Mouse (Mus musculus) liver, postnatal 0 days (tissue): ENCODE measurements around the gene Dclk1. TPM values are rescaled to one million over a fixed set of nuclear protein-coding genes. Genes with fewer than 3 reads are reported as not detected.

Source experiments
- ATAC-seq: fragments of 200-750 bp; cut with Nextera tagmentation; 2 replicates; pipeline ENCODE4 v1.8.0; 2017; ENCODE audit warnings: mild to moderate bottlenecking, moderate library complexity
- DNase-seq: peaks from one replicate; pipeline ENCODE4 v3.0.0-alpha.2; 2016
- H3K27ac ChIP-seq: fragments of 300-500 bp; sonication (generic); 2 replicates; pipeline ENCODE4 v1.5.1; 2014; ENCODE audit warnings: antibody characterized with exemption, moderate library complexity, mild to moderate bottlenecking, low read depth
- H3K27me3 ChIP-seq: fragments of 300-500 bp; sonication (generic); 2 replicates; pipeline ENCODE4 v1.6.1; 2014; ENCODE audit warnings: low read length, control low read depth, mixed read lengths; ENCODE audit not compliant: insufficient read depth
- H3K36me3 ChIP-seq: fragments of 300-500 bp; sonication (generic); replicated peaks from 2 replicates; pipeline ENCODE4 v1.6.1; 2014; ENCODE audit warnings: mild to moderate bottlenecking, control low read depth, low read length, moderate library complexity, mixed read lengths; ENCODE audit not compliant: insufficient read depth
- H3K4me1 ChIP-seq: fragments of 300-500 bp; sonication (generic); 2 replicates; pipeline ENCODE4 v1.6.1; 2014; ENCODE audit warnings: antibody characterized with exemption, mild to moderate bottlenecking, control low read depth; ENCODE audit not compliant: insufficient read depth
- H3K4me2 ChIP-seq: fragments of 300-500 bp; sonication (generic); 2 replicates; pipeline ENCODE4 v1.6.1; 2014; ENCODE audit warnings: low read depth, mild to moderate bottlenecking, low read length, moderate library complexity, mixed read lengths
- H3K4me3 ChIP-seq: fragments of 300-500 bp; sonication (generic); 2 replicates; pipeline ENCODE4 v1.5.1; 2014; ENCODE audit warnings: low read depth, low read length
- H3K9ac ChIP-seq: fragments of 300-500 bp; sonication (generic); replicated peaks from 2 replicates; pipeline ENCODE4 v1.6.1; 2014; ENCODE audit warnings: mild to moderate bottlenecking, moderate library complexity
- H3K9me3 ChIP-seq: fragments of 300-500 bp; sonication (generic); 2 replicates; pipeline ENCODE4 v1.6.1; 2016; ENCODE audit warnings: mild to moderate bottlenecking, control low read depth, low read length, mixed read lengths
- CTCF ChIP-seq: sonication (generic); IDR thresholded peaks from 2 replicates; pipeline ENCODE4 v1.5.1; 2016; ENCODE audit warnings: antibody characterized with exemption, low read depth
- EP300 ChIP-seq: IDR thresholded peaks from 2 replicates; pipeline ENCODE4 v1.6.1; 2016; ENCODE audit warnings: antibody characterized with exemption, low read depth, mild to moderate bottlenecking
- WGBS: fragments of 180-500 bp; shearing (Covaris S2); extraction: QIAGEN DNeasy Blood & Tissue Kit; methylation state at CpG from one replicate; pipeline ENCODE4 v1.1.7; 2014; ENCODE audit not compliant: insufficient replicate concordance; 5-methylcytosine and 5-hydroxymethylcytosine counted together
- polyA plus RNA-seq: library from polyadenylated mRNA; unstranded; fragments of >200 nt; fragmentation: Nextera tagmentation; extraction: Ambion mirVana; gene quantifications from 2 replicates; pipeline ENCODE4 v1.2.1, GENCODE M21; 2015

Gene Dclk1
- polyA plus RNA-seq, 1 experiment from 2014 or later = 0.11 TPM

DNA sequence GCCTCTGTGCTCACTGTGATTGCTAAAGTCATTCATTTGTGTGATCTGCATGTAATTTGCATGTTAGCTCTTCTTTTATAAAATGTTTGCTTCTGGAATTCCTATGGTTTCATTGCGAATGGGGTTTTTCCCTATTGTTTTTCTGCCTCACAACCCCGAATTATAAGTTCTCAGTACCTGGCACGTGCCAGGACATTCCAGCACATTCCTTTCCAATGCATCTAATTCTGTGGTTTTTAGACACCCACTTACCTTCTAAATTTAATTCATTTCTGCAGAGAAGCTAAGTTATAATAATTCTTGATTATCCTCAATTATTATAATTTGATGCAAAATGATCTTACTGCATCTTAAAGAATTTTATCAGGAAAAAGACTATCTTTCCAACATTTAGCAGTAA, 118.7 kb downstream of the Dclk1 start:
- ATAC-seq (no peak), DNase-seq (no peak)
- no peaks in the 10 kb centered on the region for H3K9me3 ChIP-seq
- no peaks in the 10 kb centered on the region for H3K36me3 ChIP-seq
- H3K4me1 ChIP-seq = no peaks in the 10 kb centered on the region
- no peak overlapping the region for H3K4me3 ChIP-seq
- WGBS = 80% methylated on average over 3 of the region's 3 CpGs
- no peak overlapping the region for H3K9ac ChIP-seq
- no peak overlapping the region for H3K4me2 ChIP-seq
- H3K27ac ChIP-seq = no peak overlapping the region
- TF ChIP-seq CTCF = no peak
- TF ChIP-seq EP300 = no peak
- H3K27me3 ChIP-seq = no peaks in the 10 kb centered on the region

DNA sequence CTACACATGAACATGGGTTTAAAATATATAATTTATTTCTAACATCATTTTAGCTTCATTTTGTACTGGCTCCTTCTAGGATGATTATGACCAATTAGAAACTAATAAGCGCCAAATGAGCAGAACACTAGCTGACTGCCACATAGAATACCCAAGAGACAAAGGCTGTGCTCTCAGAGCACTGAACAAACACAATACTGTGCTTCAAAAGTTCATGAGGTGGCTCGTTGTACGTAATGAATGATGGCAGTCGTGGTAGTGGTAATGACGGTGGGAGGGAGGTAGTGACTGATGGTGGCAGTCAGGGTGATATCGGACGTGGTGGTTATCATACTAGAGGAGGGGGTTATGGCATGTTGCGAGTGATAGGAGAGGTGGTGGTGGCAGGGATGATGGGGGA, 125.0 kb downstream of the Dclk1 start:
- Histone ChIP-seq H3K4me2 (no peak overlapping the region), H3K27me3 (no peaks in the 10 kb centered on the region), H3K27ac (no peak overlapping the region), H3K9me3 (no peaks in the 10 kb centered on the region), H3K4me3 (no peak overlapping the region), H3K4me1 (no peaks in the 10 kb centered on the region), H3K36me3 (no peaks in the 10 kb centered on the region), H3K9ac (no peak overlapping the region)
- ATAC-seq = no peak
- TF ChIP-seq EP300 = no peak
- no peak for TF ChIP-seq CTCF
- 78% methylated on average over 8 of the region's 8 CpGs for WGBS
- DNase-seq = no peak

DNA sequence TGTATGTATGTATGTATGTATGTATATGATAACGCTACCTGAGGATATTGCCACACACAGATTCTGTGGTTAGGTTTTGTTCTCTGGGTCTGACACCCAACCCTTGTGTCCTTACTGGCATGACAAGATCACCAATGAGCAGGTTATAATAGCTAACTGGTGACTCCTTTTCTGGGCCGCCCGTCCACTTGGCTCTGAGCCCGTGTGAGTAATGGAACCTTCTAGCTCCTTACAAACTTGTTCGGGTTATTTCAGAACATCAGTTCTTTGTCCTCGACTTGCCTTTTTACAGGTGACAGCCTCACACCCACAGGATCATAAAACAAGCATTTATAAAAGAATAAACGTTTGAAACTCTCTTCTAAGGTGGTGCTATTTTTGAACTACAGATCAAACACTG, 127.0 kb downstream of the Dclk1 start:
- H3K9ac ChIP-seq = no peak overlapping the region
- H3K4me1 ChIP-seq = no peaks in the 10 kb centered on the region
- H3K27ac ChIP-seq = no peak overlapping the region
- TF ChIP-seq CTCF = no peak
- no peak for TF ChIP-seq EP300
- no peaks in the 10 kb centered on the region for H3K27me3 ChIP-seq
- H3K36me3 ChIP-seq = no peaks in the 10 kb centered on the region
- H3K4me3 ChIP-seq = no peak overlapping the region
- no peaks in the 10 kb centered on the region for H3K9me3 ChIP-seq
- ATAC-seq (no peak), DNase-seq (no peak)
- 74% methylated on average over 7 of the region's 7 CpGs for WGBS
- H3K4me2 ChIP-seq = no peak overlapping the region

DNA sequence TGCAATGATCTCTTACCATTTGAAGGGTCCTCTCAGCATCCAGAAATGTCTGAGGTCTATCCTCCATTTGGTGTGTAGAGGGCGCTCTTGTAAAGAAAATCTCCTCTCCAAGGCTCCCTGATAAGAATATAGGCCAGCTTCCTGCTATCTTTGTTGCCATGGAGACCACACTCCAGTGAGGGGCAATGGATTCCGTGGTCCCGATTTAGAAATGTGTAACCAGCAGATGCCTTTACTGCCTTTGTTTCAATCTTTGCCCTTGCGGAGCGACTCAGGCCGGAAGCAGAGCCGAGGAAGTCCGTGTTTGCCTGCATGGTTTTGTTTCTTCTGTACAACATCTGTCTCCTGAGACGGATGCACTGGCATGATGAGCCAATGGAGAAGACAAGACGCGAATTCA, 131.5 kb downstream of the Dclk1 start:
- Histone ChIP-seq H3K9me3 (no peaks in the 10 kb centered on the region), H3K4me3 (no peak overlapping the region), H3K4me2 (peak overlapping the region; percentile 55), H3K27me3 (no peaks in the 10 kb centered on the region), H3K4me1 (no peaks in the 10 kb centered on the region), H3K27ac (no peak overlapping the region), H3K9ac (no peak overlapping the region), H3K36me3 (no peaks in the 10 kb centered on the region)
- TF ChIP-seq EP300 = no peak
- TF ChIP-seq CTCF = peak; percentile 44
- 3% methylated on average over 11 of the region's 11 CpGs for WGBS
- DNase-seq (no peak), ATAC-seq (no peak)

DNA sequence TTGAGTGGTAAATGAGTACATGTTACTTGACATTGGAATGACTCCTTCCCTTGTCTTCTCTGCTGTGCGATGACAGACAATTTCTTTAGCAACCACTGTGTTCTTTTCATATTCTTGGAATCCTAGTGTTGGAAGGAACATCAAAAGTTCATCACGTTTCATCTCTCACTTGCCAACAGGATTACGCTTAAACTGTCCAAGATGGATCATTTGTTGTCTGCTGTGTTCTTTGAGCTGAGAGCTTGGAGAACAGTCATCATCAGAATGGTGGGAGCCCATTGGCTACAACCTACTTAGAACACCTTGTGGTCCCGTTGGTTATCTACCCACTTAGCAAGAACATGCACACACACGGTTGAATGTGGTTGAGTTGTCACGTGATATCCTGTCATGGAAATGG, 136.4 kb downstream of the Dclk1 start:
- Histone ChIP-seq H3K27me3 (no peaks in the 10 kb centered on the region), H3K4me1 (no peaks in the 10 kb centered on the region), H3K27ac (no peak overlapping the region), H3K36me3 (no peaks in the 10 kb centered on the region), H3K9me3 (no peaks in the 10 kb centered on the region), H3K4me3 (no peak overlapping the region), H3K4me2 (no peak overlapping the region), H3K9ac (no peak overlapping the region)
- WGBS = 77% methylated on average over 6 of the region's 6 CpGs
- DNase-seq (no peak), ATAC-seq (no peak)
- TF ChIP-seq CTCF (no peak), EP300 (no peak)

DNA sequence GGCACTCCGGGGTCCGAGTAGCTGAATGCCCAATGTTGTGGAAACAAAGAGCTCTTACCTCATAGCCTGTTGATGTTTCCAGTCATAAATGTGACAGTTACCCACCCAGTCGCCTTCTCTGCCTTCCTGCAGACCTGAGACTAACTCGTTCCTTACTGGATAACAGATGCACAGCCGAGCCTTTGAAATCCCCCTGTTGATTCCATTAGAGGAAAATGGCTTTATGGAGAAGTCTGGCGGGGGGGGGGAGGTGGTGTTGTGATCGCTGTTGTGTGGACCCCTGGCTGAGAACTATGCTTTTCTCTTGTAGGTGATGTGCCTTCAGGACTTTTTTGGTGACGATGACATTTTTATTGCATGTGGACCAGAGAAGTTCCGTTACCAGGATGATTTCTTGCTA, 138.3 kb downstream of the Dclk1 start:
- TF ChIP-seq CTCF (no peak), EP300 (no peak)
- ATAC-seq (no peak), DNase-seq (no peak)
- no peak overlapping the region for H3K27ac ChIP-seq
- no peaks in the 10 kb centered on the region for H3K36me3 ChIP-seq
- H3K4me2 ChIP-seq = no peak overlapping the region
- WGBS = 69% methylated on average over 9 of the region's 9 CpGs
- no peak overlapping the region for H3K9ac ChIP-seq
- no peaks in the 10 kb centered on the region for H3K27me3 ChIP-seq
- H3K4me1 ChIP-seq = no peaks in the 10 kb centered on the region
- no peak overlapping the region for H3K4me3 ChIP-seq
- no peaks in the 10 kb centered on the region for H3K9me3 ChIP-seq

DNA sequence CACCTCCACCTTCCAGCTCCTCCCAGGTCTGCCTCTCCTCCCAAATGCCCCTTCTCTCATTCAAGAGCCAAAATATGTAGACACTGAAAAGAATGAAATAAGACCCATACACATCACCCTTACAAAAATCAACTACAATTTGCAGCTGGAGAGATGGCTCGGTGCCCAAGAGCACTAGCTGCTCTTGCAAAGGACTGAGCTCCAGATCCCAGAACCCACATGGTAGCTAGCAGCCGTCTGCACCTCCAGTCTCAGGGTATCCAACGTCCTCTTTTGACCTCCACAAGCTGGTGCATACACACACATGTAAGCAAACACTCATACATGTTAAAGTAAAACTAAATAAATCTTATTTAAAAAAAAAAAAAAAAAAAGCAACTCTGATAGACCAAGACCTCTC, 150.4 kb downstream of the Dclk1 start:
- H3K9me3 ChIP-seq = no peaks in the 10 kb centered on the region
- TF ChIP-seq CTCF = no peak
- no peak for TF ChIP-seq EP300
- DNase-seq (no peak), ATAC-seq (no peak)
- H3K27me3 ChIP-seq = no peaks in the 10 kb centered on the region
- WGBS = 65% methylated on average over 3 of the region's 3 CpGs
- H3K4me2 ChIP-seq = no peak overlapping the region
- no peaks in the 10 kb centered on the region for H3K4me1 ChIP-seq
- no peak overlapping the region for H3K4me3 ChIP-seq
- no peaks in the 10 kb centered on the region for H3K36me3 ChIP-seq
- H3K9ac ChIP-seq = no peak overlapping the region
- H3K27ac ChIP-seq = no peak overlapping the region
